Mouse (Mus musculus) heart, embryonic 11.5 days (tissue): ENCODE measurements around the gene Pde4d. TPM values are rescaled to one million over a fixed set of nuclear protein-coding genes. Genes with fewer than 3 reads are reported as not detected.

Source experiments
- ATAC-seq: fragments of 200-750 bp; cut with Nextera tagmentation; replicated peaks from 2 replicates; pipeline ENCODE4 v1.8.0; 2017; ENCODE audit warnings: moderate library complexity; ENCODE audit not compliant: insufficient number of reproducible peaks, low FRiP score, low TSS enrichment
- H3K27ac ChIP-seq: fragments of 300-500 bp; sonication (generic); 2 replicates; pipeline ENCODE4 v1.5.1; 2014; ENCODE audit warnings: mild to moderate bottlenecking, low read depth, low read length
- H3K27me3 ChIP-seq: fragments of 300-500 bp; sonication (generic); 2 replicates; pipeline ENCODE4 v1.6.1; 2014; ENCODE audit warnings: mild to moderate bottlenecking, low read length, mixed read lengths; ENCODE audit not compliant: control insufficient read depth, insufficient read depth
- H3K36me3 ChIP-seq: fragments of 300-500 bp; sonication (generic); 2 replicates; pipeline ENCODE4 v1.6.1; 2014; ENCODE audit warnings: mild to moderate bottlenecking, low read length, moderate library complexity, mixed read lengths; ENCODE audit not compliant: control insufficient read depth, insufficient read depth
- H3K4me1 ChIP-seq: fragments of 300-500 bp; sonication (generic); 2 replicates; pipeline ENCODE4 v1.6.1; 2014; ENCODE audit warnings: low read length; ENCODE audit not compliant: control insufficient read depth, insufficient read depth
- H3K4me2 ChIP-seq: fragments of 300-500 bp; sonication (generic); 2 replicates; pipeline ENCODE4 v1.6.1; 2014; ENCODE audit warnings: mild to moderate bottlenecking, moderate library complexity
- H3K4me3 ChIP-seq: fragments of 300-500 bp; sonication (generic); 2 replicates; pipeline ENCODE4 v1.5.1; 2014; ENCODE audit warnings: low read depth, low read length
- H3K9ac ChIP-seq: fragments of 300-500 bp; sonication (generic); 2 replicates; pipeline ENCODE4 v1.6.1; 2014; ENCODE audit warnings: mild to moderate bottlenecking, low read depth, low read length, moderate library complexity
- H3K9me3 ChIP-seq: fragments of 300-500 bp; sonication (generic); replicated peaks from 2 replicates; pipeline ENCODE4 v1.6.1; 2016; ENCODE audit warnings: low read length; ENCODE audit not compliant: control insufficient read depth
- WGBS: fragments of 180-500 bp; shearing (Covaris S2); extraction: QIAGEN DNeasy Blood & Tissue Kit; methylation state at CpG from one replicate; pipeline ENCODE4 v1.1.7; 2014; ENCODE audit not compliant: insufficient replicate concordance; 5-methylcytosine and 5-hydroxymethylcytosine counted together
- polyA plus RNA-seq: library from polyadenylated mRNA; unstranded; fragments of >200 nt; fragmentation: Nextera tagmentation; extraction: Ambion mirVana; gene quantifications from 2 replicates; pipeline ENCODE4 v1.2.1, GENCODE M21; 2014

Gene Pde4d
- polyA plus RNA-seq, 1 experiment from 2014 or later: 27.8 TPM

- Histone ChIP-seq H3K27ac (no peak overlapping the region), H3K36me3 (no peaks in the 10 kb centered on the region), H3K4me3 (no peak overlapping the region), H3K9me3 (no peaks in the 10 kb centered on the region), H3K4me1 (peaks cover 3% of the 10 kb centered on the region), H3K9ac (no peak overlapping the region), H3K27me3 (no peaks in the 10 kb centered on the region), H3K4me2 (no peak overlapping the region)
- ATAC-seq: no peak
- WGBS: 85% methylated on average over 4 of the region's 4 CpGs
Observed at GRCm38 (mm10) chr13:109707154-109707553, 1257.4 kb downstream of the Pde4d start.

DNA sequence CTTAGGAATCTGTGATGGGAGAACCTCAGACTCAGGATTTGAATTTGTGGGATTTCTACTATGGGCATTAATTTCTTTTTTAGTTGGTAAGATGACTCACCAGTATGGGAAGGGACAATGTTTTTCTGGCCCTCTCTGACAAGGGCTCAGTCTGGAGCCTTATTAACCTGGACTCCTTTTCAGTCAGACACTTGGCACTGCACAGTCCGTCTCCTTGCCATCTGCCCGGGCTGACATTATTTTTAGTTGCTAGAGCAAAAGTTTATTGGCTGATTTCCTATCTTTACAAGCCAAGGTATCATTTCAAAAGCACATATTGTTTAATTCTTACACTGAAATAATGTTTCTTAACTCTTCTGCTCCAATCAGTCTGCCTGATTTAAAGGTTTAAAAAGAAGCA lies 1258.6 kb downstream of the Pde4d start:
- H3K4me3 ChIP-seq: no peak overlapping the region
- H3K36me3 ChIP-seq: no peaks in the 10 kb centered on the region
- no peak for ATAC-seq
- WGBS: 67% methylated on average over 2 of the region's 2 CpGs
- H3K9me3 ChIP-seq: no peaks in the 10 kb centered on the region
- H3K4me2 ChIP-seq: no peak overlapping the region
- H3K9ac ChIP-seq: no peak overlapping the region
- H3K4me1 ChIP-seq: peaks cover 3% of the 10 kb centered on the region
- H3K27ac ChIP-seq: no peak overlapping the region
- H3K27me3 ChIP-seq: no peaks in the 10 kb centered on the region

DNA sequence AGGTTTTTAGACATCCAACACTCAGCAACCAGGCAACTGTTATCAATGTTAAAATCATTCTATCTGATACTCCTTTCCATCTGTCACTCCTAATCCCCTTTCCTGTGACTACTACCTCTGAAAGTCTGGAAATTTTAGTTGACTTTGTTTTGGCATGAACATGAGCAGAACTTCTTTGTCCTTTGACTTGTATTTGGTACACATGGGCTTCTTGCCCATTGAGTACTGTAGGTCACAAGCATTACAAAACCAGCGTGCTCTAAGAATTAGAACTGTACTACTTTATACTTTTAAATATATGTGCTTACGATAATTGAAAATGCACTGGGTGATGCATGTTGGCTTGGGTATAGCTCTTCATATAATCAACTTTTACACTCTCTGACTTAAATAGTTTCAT lies 1264.8 kb downstream of the Pde4d start:
- H3K9ac ChIP-seq: no peak overlapping the region
- no peak overlapping the region for H3K4me3 ChIP-seq
- 81% methylated on average over 2 of the region's 2 CpGs for WGBS
- H3K9me3 ChIP-seq: no peaks in the 10 kb centered on the region
- H3K4me1 ChIP-seq: 0 out of 2 replicates have a peak, but pooled peaks cover 2% of the 10 kb centered on the region
- no peaks in the 10 kb centered on the region for H3K27me3 ChIP-seq
- H3K36me3 ChIP-seq: no peaks in the 10 kb centered on the region
- no peak for ATAC-seq
- H3K4me2 ChIP-seq: no peak overlapping the region
- no peak overlapping the region for H3K27ac ChIP-seq

DNA sequence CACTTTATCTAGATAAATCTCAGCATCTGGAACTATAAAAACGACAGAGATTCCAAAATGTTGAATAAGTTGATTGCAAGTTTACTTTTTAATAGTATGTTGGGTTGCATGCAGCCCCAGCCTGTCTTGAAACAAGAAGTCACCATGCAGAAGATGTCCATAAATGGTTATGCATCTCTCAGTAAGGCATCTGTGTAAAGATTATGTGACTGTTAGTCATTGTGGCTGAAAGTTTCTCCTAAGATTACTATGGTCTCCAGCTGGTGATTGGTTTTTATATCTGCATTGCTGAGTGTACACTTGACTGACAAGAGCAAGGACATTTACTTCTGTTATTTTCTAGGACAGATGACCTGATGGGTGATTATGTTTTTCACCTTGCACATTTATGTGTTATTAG lies 1265.6 kb downstream of the Pde4d start:
- ATAC-seq: no peak
- Histone ChIP-seq H3K27ac (no peak overlapping the region), H3K27me3 (no peaks in the 10 kb centered on the region), H3K36me3 (no peaks in the 10 kb centered on the region), H3K9me3 (no peaks in the 10 kb centered on the region), H3K4me1 (0 out of 2 replicates have a peak, but pooled peaks cover 2% of the 10 kb centered on the region), H3K9ac (no peak overlapping the region), H3K4me2 (no peak overlapping the region), H3K4me3 (no peak overlapping the region)
- 51% methylated on average over 1 of the region's 1 CpGs for WGBS

- no peak overlapping the region for H3K4me3 ChIP-seq
- H3K4me1 ChIP-seq: peaks cover 4% of the 10 kb centered on the region; the same call in 1 of the 2 replicates
- H3K4me2 ChIP-seq: no peak overlapping the region
- ATAC-seq: no peak
- no peaks in the 10 kb centered on the region for H3K36me3 ChIP-seq
- no peaks in the 10 kb centered on the region for H3K9me3 ChIP-seq
- WGBS: 86% methylated on average over 2 of the region's 2 CpGs
- no peak overlapping the region for H3K27ac ChIP-seq
- no peaks in the 10 kb centered on the region for H3K27me3 ChIP-seq
- no peak overlapping the region for H3K9ac ChIP-seq
Observed at GRCm38 (mm10) chr13:109720127-109720713, 1270.5 kb downstream of the Pde4d start.

DNA sequence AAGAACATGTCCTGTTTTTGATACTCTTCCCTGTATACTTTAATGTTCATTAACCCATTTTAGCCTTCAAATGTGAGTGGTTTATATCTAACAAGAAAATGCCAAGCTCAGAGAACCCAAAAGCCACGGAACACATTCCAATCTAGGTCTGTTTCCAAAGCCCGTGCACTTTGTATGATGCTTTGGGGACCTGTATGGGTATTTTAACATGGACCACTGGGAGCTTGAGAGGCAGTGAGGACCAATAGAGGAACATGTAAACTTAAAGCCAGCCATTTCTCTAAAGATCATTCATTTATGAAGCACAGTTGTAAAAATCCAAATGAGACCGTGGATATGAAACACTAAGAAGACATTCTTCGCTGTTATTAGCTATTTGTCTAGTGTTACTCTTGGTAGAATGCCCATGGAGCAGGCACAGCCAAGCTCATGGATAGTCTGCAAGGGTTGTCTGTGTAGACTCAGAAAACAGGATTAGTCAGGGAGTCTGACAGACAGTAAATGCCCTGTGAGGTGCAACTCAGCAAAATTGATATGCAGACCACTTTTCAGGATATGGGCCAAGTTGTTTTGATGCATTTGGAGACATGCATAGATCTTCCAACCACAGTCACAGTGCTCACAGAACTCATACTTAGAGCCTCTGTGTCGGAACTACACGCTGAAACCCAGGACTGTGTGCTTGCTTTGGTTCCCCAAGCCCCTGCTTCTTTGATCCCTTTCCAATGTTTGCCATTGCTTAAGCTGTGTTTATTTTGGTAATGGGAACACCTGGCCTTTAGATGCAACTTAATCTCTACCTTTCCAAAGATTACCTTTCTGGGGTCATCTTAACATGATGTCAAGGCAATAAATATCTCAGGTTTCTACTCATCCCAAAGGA lies 1272.7 kb downstream of the Pde4d start:
- Histone ChIP-seq H3K4me1 (peaks cover 4% of the 10 kb centered on the region; the same call in 1 of the 2 replicates), H3K4me3 (no peak overlapping the region), H3K9me3 (no peaks in the 10 kb centered on the region), H3K9ac (no peak overlapping the region), H3K36me3 (no peaks in the 10 kb centered on the region), H3K4me2 (no peak overlapping the region), H3K27ac (no peak overlapping the region), H3K27me3 (no peaks in the 10 kb centered on the region)
- ATAC-seq: no peak
- 91% methylated on average over 6 of the region's 6 CpGs for WGBS

DNA sequence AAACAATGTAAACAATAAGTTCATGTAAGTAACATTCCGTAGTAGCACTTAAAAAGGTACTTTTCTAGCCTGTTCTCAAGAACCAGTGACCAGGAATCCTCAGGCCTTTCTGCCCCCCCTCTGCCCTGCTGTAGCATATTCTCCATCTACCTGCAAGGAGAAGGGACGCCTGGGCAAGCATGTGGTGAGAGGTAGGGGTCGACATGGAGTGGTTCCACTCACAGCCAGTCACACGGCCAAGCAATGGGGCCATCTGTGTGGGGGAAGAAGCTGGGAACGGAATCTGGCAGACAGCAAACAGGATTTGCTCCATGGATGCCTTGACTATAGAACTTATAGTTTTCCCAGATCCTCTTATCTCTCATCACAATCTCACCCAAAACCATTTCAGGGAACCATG lies 1277.6 kb downstream of the Pde4d start:
- H3K27ac ChIP-seq: no peak overlapping the region
- H3K4me3 ChIP-seq: no peak overlapping the region
- 70% methylated on average over 5 of the region's 5 CpGs for WGBS
- no peaks in the 10 kb centered on the region for H3K27me3 ChIP-seq
- H3K36me3 ChIP-seq: no peaks in the 10 kb centered on the region
- no peak for ATAC-seq
- no peak overlapping the region for H3K9ac ChIP-seq
- no peaks in the 10 kb centered on the region for H3K4me1 ChIP-seq
- H3K4me2 ChIP-seq: no peak overlapping the region
- no peaks in the 10 kb centered on the region for H3K9me3 ChIP-seq

- no peak overlapping the region for H3K4me3 ChIP-seq
- H3K27me3 ChIP-seq: no peaks in the 10 kb centered on the region
- WGBS: 82% methylated on average over 4 of the region's 4 CpGs
- no peaks in the 10 kb centered on the region for H3K36me3 ChIP-seq
- H3K4me2 ChIP-seq: no peak overlapping the region
- H3K27ac ChIP-seq: no peak overlapping the region
- no peaks in the 10 kb centered on the region for H3K9me3 ChIP-seq
- H3K4me1 ChIP-seq: no peaks in the 10 kb centered on the region
- no peak overlapping the region for H3K9ac ChIP-seq
- no peak for ATAC-seq
Observed at GRCm38 (mm10) chr13:109729612-109730011, 1279.9 kb downstream of the Pde4d start.
